Mouse (Mus musculus): ENCODE data around the gene Sept3.
"Not testable (repeated sequence)": the region's sequence is repeated elsewhere in the genome, so short reads cannot be mapped to it uniquely, and the experiment has no call there.

Gene Sept3

GRCm38 (mm10) chr15:82274593-82274926, at the start of gene Sept3:
Sept3 (plus strand) TSS chr15:82274893.
- DNase-seq (ENCODE audit: low read depth, low spot score): no peak

- DNase-seq (ENCODE audit: low read depth, low spot score): no peak
Observed at GRCm38 (mm10) chr15:82225769-82226168, 48.9 kb upstream of the Sept3 start.

GRCm38 (mm10) chr15:82229542-82230045, 45.1 kb upstream of the Sept3 start:
- DNase-seq (ENCODE audit: low read depth, low spot score): no peak

- DNase-seq (ENCODE audit: low read depth, low spot score): no peak
Observed at GRCm38 (mm10) chr15:82230098-82230611, 44.5 kb upstream of the Sept3 start.

- DNase-seq (ENCODE audit: low read depth, low spot score): no peak
Observed at GRCm38 (mm10) chr15:82231100-82231499, 43.6 kb upstream of the Sept3 start.

DNA sequence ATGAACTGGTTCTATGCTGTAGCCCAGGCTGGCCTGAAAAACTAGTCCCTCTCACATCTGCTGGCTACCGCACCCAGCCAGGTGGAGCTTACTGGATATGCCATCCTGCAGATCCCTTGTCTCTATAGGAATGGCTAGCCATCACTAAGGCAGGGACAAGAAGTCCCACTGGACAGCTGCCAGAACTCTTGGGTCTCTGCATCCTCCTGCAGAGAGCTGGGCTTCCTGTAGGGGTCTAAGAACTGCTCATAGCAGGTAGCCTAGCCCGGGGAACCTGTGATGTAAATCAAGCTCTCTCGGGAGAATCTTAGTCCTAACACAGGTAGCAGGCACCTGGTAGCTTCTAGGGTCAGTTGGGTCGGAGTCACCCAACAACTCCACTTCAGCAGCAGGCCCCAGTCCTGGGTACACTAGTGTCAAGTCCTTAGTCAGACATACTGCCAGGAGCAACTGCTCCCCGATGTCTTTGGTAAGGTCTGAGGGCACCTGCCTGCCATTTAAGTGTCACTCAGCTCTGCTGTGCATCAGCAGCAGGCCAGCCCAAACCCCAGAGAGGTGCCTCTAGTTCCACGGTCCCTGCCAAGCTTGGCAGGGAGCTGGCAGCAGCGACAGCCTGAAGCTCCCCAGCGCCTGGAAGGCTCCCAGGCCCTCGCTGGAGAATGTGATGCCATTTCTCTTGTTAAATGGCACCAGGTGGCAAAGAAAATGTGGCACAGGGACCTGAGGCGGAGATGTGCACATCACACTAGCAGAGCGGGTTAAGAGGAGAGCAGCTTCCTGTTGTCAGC, 42.9 kb upstream of the Sept3 start:
- DNase-seq (ENCODE audit: low read depth, low spot score): no peak

- no peak for DNase-seq (ENCODE audit: low read depth, low spot score)
Observed at GRCm38 (mm10) chr15:82232651-82233050, 42.0 kb upstream of the Sept3 start.

DNA sequence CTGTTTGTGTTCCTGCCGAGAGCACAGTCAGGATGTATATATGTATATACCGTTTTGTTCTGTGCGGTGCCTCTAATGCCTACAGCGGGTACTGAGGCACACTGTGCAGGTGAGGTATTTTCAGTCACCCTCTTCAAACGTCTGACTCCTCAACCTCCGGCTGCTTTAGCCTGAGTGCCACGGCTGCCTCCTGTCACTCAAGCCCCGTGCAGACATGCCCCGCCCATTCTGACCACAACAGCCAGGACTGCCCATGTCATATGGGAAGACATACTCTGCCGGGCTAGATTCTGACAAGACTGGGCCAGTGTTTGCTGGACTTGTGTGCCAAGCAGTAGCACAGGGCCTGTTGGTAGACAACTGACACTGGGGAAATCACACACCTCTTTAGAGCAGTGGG, 39.0 kb upstream of the Sept3 start:
- DNase-seq (ENCODE audit: low read depth, low spot score): no peak

DNA sequence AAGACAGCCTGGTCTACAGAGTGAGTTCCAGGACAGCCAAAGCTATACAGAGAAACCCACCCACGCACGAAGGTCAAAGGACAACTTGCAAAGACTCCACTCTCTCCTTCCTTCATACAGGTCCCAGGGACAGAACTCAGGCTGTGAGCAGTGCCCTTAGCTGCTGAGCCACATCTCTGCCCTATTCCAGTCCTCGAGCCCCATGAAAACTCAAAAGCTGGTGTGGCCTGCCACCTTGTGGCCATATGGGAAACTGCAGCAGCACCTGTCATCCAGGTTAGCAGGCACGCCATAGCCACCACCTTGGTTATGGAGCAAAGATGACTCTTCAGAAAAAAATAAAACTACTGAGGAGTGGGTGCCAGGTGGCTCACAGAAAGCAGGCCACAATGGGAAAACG, 38.1 kb upstream of the Sept3 start:
- peak; percentile 80 for DNase-seq (ENCODE audit: low read depth, low spot score)

- DNase-seq (ENCODE audit: low read depth, low spot score): no peak
Observed at GRCm38 (mm10) chr15:82243311-82243710, 31.4 kb upstream of the Sept3 start.

DNA sequence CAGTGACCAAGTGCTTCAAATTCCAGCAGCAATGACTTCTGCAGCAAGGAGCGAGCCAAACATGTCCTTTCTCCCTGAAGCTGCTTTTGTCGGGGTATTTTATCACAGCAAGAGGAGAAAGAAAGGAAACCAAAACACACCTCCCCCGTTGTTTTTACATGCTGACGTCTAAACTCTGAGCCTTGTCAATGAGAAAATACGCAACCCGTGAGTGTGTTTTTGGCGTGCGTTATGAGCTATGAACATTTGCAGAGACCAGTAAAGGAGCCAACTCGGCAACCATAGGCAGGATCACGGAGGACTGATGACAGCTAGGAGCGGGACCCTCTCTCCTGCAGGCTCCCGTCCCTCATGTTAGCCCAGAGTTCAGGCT, 31.0 kb upstream of the Sept3 start:
- DNase-seq (ENCODE audit: low read depth, low spot score): no peak

DNA sequence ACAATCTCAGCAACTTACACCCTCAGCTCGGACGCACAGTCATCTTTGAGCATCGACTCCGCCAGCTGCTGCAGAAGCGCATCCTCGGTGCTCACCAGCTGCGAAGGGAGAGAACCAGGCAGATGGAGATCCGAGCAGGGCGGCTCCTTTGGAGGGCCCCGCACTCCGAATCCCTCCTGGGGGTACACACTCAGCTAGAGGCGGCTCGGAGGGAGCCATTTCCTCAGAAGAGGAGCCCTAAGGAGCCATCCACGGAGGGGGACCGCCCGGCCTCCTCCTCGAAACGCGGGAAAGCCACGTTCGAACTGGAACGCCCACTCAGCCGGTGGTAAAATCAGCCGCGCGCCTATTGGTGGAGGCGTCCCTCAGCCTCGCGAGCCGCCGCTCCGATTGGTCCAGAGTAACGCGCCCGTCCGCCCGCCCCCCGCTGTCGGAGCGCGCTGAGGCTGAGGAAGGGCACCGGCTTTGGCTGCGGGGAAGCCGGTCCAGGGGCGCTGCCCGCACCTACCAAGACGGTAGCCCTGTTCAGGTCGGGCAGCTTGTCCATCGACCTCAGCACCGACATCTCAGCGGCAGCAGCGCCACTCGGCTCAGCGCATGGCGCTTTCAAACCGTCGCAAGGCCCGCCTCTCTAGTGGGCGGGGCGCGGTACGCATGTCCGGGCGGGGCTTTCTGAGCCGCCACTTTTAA, 30.4 kb upstream of the Sept3 start, which contains the start of gene Cenpm:
Gene Cenpm (minus strand): TSS at position 634 of the 690 bp plus-strand sequence.
- DNase-seq (ENCODE audit: low read depth, low spot score): peak; percentile 86

GRCm38 (mm10) chr15:82244805-82245161, 29.9 kb upstream of the Sept3 start:
- not testable (repeated sequence) for DNase-seq (ENCODE audit: low read depth, low spot score)

- DNase-seq (ENCODE audit: low read depth, low spot score): no peak
Observed at GRCm38 (mm10) chr15:82247131-82247776, 27.4 kb upstream of the Sept3 start.

DNA sequence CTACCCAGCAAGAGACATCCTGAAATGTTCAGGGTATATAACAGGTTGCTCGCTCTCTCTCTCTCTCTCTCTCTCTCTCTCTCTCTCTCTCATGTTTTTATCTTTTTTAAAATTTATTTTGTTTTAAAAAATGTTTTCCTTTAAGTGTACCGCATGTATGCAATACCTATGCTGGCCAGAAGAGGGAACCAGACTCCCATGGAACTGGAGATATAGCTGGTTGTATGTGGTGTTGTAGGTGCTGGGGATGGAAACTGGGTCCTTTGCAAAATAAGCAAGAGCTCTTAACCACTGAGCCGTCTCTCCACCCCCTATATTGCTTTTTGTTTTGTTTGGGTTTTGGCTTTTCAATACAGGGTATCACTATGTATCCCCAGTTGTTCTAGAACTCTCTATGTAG, 23.1 kb upstream of the Sept3 start:
- DNase-seq (ENCODE audit: low read depth, low spot score): no peak

DNA sequence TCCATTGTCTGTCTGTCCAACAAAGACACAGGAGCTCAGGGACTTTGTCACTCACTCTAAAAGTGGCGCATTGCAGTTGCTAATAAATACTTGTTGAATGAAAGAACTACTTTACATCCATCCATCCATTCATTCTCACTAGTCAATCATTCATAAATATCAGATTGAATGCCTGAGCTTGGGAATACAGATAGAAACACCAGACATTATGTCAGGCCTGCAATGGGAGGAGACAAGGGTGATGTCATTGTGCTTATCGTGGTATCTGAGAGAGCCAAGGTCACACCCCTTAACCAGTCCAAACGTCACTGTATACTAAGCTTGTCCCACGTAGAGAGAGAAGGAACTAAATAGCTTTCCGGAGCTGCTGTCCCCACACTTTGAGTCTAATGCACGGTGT, 22.6 kb upstream of the Sept3 start, which contains the start of gene 1500009C09Rik:
Gene 1500009C09Rik (plus strand): TSS at position 301 of the 400 bp plus-strand sequence.
- no peak for DNase-seq (ENCODE audit: low read depth, low spot score)

DNA sequence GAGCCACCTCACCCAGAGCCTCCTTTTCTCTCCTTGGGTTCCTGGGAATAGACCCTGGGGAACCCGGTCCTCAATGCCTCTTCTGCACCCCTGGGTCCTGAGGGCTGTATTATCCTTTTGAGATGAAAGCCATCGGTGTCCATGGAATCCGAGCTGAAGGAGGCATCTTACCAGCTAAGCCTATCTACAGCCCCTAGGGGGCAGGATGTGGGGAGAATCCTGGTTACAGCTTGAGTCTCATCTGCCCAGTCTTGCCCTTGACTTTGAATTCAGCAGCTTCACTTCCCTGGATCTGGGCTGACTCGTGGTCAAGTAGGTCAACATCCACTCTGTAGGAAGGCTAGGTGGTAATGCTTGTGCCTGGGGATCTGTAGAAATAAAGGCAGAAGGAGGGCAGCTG, 19.4 kb upstream of the Sept3 start:
- DNase-seq (ENCODE audit: low read depth, low spot score): no peak

DNA sequence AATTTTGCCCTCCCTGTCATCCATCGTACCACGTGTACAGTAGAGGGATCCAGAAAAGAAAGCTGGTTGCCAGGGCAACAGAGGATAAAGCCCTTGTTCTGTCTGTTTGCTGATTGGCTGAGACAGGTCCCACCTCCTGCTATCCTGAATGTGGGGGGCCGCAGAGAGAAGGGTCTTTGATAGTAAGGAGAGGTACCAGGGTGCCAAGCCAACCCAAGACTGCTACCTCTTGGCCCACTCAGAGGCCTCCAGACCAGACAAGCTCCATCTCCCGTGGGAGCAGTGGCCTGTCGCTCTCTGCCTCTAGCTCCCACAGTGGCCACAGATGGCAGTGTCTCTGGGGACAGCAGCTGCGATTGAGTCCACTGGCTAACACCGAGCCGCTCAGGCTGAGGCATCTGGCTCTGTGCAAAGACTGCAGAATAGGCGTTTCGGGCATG, 18.7 kb upstream of the Sept3 start:
- no peak for DNase-seq (ENCODE audit: low read depth, low spot score)

GRCm38 (mm10) chr15:82259510-82259909, 15.2 kb upstream of the Sept3 start:
- peak; percentile 83 for DNase-seq (ENCODE audit: low read depth, low spot score)

GRCm38 (mm10) chr15:82266356-82266755, 8.3 kb upstream of the Sept3 start:
- peak; percentile 63 for DNase-seq (ENCODE audit: low read depth, low spot score)

DNA sequence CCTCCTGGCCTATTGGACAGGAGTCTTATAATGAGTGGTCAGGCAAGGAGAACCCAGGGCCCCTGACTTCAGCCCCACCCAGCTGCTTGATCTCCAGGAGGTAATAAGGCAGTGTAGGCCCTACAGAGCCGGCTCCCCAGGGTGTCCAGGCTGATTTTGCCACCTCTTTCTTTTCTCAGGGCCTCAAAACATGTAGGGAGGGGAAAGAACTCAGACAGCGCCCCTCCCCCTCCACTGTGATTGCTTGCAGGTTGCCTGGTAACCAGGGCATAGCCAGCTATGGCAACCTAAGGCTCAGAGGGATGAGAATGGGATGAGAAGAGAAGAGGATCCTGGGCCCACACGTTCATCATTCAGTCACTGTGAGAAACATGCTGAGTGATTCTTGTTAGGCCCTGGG, 6.5 kb upstream of the Sept3 start:
- no peak for DNase-seq (ENCODE audit: low read depth, low spot score)

DNA sequence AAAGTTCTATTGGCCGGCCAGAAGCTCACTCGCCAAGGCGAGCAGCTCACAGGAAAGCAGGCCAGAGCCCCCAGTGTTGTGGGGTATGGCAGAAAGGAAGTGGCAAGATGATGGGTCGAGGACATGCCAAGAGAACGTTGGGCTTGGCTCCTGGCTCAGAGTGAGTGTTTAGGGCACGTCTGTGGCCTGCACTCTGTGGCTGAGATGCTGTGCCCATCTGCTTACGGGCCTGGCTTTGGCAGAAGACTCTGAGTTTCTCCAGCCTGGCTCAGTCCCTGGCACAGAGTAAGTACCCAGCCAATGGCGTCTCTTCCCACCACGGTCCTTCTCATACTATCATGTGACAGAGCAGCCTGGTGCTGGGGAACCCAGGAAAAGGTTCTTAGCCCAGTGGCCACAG, 5.9 kb upstream of the Sept3 start:
- DNase-seq (ENCODE audit: low read depth, low spot score): no peak
